Mouse (Mus musculus): Measurements from ENCODE around the gene Dctn1.

The Dctn1 gene

DNA sequence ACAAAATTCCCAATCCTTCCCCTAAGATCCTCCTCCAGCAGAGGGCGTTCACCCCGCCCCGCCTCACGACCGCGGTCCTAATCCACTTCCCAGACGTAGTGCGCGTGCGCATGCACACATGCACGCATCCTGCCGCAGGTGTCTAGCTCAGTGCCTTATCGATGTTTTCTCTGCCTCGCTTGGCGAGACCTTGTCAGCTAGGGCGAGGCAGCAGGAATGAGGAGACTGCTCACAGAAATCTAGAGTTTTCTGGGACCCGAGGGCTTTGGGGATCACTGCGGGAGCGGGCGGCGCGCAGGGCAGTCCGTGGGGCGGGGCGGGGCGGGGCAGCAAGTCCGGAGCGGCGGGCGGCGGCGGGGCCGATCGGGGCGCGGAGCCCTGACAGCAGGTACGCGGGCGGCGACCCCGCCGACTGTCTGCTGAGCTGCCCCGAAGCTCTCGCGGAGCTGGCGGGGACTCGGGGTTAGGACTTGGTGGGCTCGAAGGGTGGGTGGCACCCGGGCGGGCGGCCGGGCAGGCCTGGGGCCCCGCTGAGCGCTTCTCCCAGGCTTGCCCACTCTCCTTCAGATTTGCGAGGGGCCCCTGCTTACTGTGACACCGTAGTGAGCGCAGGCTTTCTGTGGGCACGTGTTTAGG, at the start of gene Dctn1:
Dctn1 (plus strand) TSS at position 314 of the 636 bp plus-strand sequence.
- peak; percentile 78 for DNase-seq (ENCODE audit: low read depth, low spot score)

DNA sequence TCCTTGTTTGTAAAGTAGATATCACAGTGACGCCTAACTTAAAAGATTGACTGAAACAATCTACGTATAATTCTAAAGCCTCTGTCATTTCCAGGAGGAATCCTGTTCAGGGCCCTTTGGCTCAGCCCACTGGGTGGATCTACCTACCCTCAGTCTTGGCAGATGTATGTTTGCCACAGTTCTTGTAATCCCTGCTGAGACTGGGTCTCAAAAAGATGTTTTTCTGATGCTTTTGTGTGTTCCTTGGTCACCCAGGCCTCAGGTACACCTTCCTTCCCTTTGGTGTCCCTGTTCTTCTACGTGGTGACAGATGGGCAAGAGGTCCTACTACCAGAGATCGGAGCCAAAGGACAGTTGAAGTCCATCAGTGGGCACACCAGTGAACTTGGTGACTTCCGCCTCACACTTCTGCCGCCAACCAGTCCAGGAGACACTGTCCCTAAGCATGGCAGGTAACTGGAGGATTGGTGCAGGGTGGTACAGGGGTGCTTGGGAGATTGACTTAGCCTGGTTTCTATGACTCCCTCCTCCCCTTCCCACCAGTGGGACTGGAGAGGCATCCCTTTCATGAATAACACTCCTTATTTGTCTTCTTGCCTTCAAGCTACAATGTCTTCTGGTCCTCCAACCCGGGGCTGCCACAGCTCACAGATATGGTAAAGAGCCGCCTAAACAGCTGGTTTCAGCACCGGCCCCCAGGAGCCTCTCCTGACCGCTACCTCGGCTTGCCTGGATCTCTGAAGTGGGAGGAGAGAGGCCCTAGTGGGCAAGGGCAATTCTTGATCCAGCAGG, 49.2 kb upstream of the Dctn1 start:
- DNase-seq (ENCODE audit: low read depth, low spot score) = no peak

DNA sequence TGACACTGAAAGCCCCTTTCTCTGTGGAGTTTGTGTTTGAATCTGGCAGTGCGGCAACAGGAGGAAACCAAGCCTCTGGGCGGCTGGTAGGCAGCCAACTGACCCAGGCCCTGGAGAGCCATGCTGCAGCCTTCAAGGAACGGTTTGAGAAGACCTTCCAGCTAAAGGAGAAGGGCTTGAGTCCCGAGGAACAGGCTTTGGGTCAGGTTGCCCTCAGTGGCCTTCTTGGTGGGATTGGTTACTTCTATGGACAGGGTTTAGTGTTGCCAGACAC, 48.6 kb upstream of the Dctn1 start:
- DNase-seq (ENCODE audit: low read depth, low spot score) = no peak

DNA sequence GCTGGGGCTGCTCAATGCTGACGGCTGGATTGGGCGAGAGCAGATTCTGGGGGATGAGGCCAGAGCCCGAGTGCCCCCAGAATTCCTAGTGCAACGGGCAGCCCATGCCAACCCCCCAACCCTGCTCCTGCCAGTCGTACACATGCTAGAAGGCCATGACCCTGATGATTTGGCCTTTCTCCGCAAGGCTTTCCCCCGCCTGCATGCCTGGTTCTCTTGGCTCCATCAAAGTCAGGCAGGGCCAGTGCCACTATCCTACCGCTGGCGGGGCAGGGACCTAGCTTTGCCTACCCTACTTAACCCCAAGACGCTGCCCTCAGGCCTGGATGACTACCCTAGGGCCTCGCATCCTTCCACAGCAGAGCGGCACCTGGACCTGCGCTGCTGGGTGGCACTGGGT, 48.1 kb upstream of the Dctn1 start:
- no peak for DNase-seq (ENCODE audit: low read depth, low spot score)

DNA sequence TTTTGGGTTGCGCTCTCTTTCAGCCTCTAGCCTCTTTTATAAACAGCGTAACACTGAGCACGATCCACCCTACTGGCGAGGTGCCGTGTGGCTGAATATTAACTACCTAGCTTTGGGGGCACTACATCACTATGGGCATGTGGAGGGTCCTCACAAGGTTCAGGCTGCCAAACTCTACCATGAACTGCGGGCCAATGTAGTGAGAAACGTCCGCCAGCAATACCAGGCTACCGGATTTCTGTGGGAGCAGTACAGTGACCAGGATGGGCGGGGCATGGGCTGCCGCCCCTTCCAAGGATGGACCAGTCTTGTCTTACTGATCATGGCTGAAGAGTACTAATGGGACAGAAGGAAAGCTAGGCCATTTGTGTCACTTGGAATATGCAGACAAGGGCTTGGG, 47.4 kb upstream of the Dctn1 start:
- DNase-seq (ENCODE audit: low read depth, low spot score) = no peak

DNA sequence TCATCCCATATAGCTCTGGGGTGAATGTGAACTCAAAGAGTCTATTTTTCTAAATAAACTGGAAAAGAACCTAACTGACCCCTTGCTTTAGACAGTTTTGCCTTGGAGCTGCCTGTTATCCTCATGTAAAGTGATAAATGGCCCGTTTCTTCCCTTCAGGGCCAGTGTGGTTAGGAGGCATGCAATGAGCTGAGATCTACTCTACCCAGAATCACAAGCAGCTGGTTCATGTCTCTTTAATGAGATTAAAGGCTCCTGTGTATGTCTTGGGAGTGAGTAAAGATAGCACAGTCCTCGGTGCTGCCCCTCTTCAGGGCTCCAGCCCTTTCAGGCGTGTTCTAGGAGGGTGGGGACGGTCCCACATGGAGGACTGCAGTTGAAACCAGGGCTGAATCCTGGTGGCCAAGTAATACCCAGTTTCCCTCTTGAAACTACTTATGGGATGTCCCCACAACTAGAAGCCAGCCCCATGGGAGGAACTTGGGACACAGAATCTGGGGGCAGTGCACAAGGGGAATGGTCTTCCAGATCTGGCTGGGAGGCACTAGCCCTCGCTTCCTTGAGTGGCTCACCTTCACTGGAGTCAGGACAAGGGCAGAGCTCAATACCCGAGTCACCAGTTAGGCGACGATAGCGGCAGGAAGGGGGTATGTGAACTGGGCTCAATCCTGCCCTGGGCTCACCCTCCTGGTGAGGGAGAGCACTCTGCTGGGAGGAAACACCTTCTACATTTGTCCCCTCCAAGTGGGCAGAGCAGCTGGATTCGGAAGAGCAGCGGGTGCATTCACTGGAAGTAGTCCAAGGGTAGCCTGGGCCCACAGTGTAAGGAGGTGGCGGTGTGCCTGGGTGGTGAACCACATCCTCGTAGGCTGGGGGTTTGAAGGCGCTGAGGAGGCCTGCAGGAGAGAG, 46.6 kb upstream of the Dctn1 start:
- DNase-seq (ENCODE audit: low read depth, low spot score) = no peak

DNA sequence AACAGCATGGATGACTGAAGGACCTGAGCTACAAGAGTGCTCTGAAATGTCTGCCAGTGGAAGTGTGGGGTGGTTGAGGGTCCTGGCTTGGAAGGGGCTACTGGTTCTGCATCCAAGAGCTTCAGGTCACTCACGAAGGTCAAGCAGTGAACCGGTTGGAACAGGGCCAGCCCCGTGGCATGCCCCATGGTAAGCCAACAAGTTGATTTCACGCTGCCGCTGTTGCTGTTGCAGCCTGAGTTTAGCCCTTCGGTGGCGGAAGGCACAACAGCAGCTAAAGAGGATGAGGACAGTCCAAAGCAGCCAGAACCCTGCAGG, 46.0 kb upstream of the Dctn1 start:
- no peak for DNase-seq (ENCODE audit: low read depth, low spot score)

DNA sequence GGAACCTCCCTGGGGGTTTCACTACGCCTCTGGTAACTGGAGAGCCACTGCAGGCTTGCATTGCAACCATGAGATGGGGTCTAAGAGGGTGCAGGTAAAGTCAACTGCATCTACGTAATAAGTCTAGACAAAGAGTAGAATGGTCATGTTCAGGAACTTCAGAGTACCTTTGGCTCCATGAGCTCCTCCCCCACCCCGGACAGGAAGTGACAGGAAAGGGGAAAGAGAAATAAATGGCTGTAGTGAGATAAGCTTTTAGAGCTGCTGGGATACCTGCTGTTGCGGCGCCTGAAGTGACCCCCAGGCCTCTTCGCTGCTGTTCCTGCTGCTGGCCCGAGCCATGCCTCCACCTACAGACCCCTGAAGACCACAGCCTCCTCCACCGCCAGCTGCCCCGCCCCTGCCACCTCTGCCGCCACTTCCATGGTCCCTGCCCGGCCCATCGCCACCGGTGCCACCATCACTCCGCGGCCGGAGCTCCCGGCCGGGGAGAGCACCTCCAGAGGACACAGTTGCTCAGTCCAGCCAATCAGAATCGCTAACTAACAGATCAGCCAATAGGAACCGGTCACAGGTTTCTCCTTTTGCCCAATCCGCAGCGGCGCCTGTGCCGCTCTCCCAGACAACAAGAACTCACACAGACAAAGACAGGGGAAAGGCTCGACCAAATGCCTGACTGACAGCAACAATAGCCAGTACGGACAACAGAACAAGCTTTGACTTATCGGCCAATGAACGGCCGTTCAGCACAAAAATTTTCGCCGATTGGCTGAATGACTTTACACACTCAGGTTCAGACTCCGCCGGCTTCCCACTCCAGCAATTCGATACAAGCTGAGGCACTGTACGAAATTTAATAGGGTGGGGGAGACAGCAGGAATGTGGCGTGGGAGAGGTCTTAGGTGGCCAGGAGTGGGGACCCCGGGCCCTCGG, 44.5 kb upstream of the Dctn1 start, which contains the start of gene Wbp1:
Wbp1 (minus strand) TSS at position 630 of the 933 bp plus-strand sequence.
- peak; percentile 96 for DNase-seq (ENCODE audit: low read depth, low spot score)

DNA sequence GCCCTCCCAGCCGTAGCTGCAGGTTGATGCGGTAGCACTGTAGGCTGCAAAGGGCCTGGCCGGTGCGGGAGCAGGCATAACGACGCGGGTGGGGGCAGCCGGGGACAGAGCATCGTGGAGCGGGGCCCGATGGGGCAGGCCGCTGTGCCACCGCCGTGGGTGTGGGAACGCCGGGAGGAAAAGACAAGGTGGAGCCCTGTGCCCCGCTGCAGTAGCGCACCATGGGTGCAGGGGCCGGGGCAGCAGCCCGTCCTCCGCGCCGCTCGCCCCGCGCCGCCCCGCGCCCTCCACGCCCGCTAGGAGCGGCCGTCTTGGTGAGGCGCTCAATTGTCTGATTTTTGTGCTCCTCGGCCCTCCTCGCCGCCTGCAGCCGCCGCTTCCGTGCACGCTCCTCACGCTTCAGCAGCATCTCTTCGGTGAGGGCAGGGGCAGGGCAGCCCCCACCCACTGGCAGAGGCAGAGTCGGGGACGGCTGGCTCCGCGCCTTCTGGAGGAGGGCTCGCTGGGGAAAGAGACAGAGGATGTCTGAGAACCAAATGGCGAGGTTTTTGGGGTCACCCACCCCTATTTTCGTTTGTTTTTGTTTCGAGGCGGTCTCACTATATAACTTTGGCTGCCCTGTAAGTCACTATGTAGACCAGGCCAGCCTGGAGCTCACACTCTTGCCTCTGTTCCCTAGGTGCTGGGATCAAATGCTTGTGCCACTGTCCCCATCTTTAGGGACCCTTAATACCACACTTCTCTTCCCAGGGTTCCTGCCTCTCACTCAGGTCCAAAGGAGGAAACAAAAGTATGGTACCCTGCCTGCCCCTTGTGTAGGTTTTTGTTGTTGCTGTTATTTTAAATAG, 43.6 kb upstream of the Dctn1 start:
- no peak for DNase-seq (ENCODE audit: low read depth, low spot score)

DNA sequence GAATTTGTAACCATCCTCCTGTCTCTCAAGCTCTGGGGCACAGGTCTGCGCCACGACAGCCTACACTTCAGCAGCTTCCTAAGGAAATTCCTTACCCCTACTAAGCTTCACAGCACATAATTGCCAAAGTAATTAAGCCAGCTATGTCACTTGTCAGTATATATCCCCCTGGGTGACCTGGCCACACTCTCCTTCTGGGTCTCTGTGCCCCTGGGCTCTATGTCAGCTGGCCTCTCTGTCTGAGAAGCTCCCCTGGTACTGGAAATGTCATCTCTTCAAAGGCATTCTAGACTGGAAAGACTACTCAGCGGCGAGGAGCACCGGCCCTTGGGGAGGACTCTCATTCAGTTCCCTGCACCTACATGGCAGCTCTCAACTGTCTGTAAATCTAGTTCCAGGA, 42.8 kb upstream of the Dctn1 start:
- DNase-seq (ENCODE audit: low read depth, low spot score) = no peak

DNA sequence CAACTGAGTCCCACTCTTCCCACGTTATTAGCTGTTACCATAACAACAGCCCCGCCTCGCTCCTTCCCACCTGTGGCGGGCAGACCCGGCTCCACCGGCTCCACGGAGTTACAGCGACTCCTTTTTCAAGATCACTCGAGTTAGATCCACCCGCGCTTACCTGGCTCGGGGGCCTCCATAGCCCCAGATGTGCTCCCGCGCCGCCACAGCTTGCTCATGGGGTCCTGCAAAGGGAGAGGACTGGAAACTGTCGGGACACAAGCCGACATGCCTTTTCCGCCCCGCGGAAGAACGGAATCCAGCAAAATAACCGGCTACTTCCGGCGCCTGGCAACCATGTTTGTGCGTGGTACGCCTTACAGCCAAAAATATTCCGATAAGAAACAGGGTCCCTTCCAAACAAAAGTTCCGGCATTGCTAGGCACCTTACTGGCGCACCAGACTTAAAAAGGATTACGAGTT, 40.8 kb upstream of the Dctn1 start:
- peak; percentile 87 for DNase-seq (ENCODE audit: low read depth, low spot score)

DNA sequence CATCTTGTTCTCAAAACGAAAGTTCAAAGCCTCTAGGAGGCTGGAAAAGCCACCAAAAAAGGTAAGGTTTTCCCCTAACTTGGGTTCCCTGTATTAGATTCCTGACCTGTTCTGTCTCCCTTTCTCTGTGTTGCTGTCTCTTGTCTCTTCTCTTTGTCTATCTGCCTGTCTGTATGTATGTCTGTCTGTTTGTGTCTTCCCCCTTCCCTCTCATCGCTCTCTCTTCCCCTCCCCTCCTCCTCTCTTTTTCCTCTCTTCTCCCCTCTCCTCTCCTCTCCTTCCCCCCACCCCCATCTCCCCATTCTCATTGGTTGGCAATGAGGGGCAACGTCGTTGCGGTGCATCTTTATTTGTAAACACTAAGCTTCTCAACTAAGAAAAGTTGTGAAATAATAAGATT, 40.4 kb upstream of the Dctn1 start, which contains the start of gene Ino80b:
Ino80b (minus strand) TSS at position 101 of the 400 bp plus-strand sequence.
- no peak for DNase-seq (ENCODE audit: low read depth, low spot score)

DNA sequence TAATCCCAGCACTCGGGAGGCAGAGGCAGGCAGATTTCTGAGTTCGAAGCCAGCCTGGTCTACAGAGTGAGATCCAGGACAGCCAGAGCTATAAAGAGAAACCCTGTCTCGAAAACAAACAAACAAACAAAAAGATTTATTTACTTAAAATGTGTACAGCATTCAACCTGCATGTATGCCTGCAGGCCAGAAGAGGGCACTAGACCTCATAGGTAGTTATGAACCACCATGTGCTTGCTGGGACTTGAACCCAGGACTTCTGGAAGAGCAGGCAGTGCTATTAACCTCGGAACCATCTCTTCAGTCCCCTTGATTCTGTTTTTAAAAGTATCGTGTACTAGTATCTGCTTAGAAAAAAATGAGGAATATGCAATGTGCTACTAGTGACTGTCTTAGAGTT, 38.3 kb upstream of the Dctn1 start:
- no peak for DNase-seq (ENCODE audit: low read depth, low spot score)

DNA sequence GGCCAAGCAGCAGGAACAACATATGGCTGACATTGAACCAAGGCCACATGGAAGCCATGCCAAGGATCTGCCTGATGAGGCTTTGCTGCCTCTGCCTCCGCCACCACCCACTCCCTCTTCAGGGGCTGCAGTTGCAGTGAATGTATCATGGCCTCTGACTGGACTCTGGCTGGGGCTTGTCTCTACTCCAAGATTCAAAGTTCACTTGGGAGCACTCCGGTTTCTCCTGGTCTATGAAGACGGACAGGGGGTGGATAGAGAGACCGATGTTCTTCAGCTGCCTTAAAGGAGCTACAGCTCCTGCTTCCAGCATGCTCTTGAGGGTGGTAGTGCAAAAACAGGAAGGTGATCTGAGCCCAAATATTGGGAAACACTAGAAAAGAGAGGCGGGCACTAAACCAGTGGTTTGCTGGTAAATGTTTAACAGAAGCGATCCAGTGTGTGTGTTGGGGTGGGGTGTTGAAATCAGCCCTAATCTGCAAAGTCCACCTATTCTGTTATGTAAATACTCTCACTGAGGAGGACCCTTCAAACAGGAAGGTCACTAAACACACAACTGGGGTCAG, 34.2 kb upstream of the Dctn1 start:
- DNase-seq (ENCODE audit: low read depth, low spot score) = no peak

DNA sequence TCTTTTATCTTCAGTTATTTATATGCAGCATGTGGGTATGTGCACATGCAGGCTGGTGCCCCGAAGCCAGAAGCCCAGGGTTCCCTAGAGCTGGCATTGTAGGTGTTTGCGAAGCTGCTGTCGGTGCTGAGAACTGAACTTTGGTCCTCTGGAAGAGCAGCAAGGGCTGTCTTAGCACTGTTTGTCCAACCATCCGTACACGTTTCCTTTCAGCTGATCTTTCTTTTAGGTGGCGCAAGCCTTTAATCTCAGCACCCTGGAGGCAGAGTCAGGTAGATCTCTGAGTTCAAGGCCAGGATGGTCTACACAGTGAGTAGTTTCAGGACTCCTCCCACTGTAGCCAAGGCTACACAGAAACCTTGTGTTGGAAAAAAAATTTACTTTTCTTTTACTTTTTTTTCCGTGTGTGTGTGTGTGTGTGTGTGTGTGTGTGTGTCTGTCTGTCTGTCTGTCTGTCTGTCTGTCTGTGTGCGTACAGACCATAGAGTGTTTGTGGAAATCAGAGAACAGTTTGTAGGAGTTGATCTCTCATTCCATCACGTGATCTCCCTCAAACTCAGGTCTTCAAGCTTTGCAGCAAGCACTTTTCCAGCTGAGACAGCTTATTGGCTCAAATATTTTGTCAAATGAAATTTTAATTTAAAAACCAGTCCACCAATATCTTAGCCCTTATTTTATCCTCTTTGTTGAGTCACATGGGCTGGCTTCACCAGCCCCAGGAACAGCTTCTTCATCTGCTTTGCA, 33.4 kb upstream of the Dctn1 start:
- no peak for DNase-seq (ENCODE audit: low read depth, low spot score)

DNA sequence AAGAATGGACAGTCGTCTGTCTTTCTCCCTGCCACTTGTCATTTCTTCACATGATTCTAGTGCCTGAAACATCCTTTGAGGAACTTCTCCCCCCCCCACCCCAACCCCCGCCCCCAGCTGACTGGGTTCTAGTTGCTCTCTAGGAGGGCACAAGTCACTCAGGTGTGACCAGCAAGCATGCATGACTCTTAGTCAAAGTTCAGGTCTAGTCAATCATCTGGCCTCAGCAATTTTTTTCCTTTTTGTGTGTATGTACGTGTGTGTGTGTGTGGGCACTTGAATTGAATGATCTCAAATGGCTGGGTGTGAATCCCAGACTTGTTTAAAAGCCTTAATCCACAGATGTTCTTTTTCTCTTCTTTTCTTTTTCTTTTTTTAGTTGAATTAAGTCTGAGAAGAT, 31.5 kb upstream of the Dctn1 start:
- DNase-seq (ENCODE audit: low read depth, low spot score) = no peak

DNA sequence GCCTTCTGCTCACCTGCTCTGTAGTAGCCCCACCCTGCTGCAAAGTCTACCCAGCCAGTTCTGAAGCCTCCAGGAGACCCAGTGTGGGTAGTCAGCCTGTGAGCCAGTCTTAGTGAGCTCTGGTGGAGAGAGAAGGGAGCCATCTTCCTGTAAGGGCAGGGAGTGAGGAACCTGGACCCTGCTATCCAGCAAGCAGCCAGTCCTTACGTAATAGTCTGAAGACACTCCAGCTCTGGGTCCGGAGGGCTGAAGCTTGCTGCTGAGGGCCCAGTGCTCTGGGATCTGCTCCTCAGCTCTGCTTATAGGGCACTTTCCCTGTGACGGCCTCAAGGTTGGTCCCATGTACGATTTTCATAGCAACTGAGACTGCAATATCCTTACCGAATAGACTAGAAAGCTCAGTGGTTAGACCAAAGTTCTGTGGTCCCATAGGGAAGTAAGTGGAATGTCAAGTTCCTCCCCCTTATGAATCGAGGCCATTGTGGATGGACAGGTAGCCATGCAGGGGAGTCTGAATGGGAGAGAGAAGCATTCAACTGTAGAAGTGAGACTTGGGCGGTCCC, 30.7 kb upstream of the Dctn1 start, which contains the start of gene Rtkn:
Rtkn (plus strand) TSS at position 513 of the 563 bp plus-strand sequence.
- DNase-seq (ENCODE audit: low read depth, low spot score) = no peak

DNA sequence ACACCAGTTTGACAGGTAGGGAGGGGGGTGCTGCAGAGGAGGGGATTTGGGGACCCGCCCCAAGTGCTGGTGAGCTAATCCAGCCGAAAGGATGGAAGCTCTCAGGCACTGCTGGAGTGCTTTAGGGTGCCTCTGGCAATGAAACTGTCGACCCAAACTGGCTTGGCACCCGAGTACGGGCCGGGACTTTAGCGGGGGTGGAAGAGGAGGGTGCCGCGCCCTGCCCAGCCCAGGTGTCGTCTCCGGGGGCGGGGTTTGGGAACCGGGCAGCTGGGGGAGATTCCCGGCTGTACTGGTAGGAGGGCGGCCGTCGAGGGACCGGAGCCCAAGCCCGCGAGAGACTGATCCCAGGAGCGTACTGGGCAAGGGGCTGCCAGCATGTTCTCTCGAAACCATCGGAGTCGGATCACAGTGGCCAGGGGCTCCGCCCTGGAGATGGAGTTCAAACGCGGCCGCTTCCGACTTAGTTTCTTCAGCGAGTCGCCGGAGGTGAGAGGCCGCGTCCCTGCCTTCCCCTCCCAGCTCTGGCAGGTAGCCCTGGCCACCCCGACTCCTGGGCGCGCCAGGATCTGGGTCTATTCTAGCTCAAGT, 30.1 kb upstream of the Dctn1 start:
- DNase-seq (ENCODE audit: low read depth, low spot score) = no peak

Measured in WW6 (cell line).